Mouse (Mus musculus) embryonic facial prominence, embryonic 14.5 days (tissue): ENCODE measurements around the gene Rassf3. TPM values are rescaled to one million over a fixed set of nuclear protein-coding genes. Genes with fewer than 3 reads are reported as not detected.

Experiments used
- ATAC-seq: fragments of 200-750 bp; cut with Nextera tagmentation; 2 replicates; pipeline ENCODE4 v1.8.0; 2017; ENCODE audit warnings: low read depth, moderate number of reproducible peaks, moderate TSS enrichment
- DNase-seq: peaks from one replicate; pipeline ENCODE4 v3.0.0-alpha.2; 2015; ENCODE audit warnings: low spot score
- H3K27ac ChIP-seq: fragments of 300-500 bp; sonication (generic); replicated peaks from 2 replicates; pipeline ENCODE4 v1.5.1; 2014; ENCODE audit warnings: low read depth, mild to moderate bottlenecking, low read length, moderate library complexity
- H3K27me3 ChIP-seq: fragments of 300-500 bp; sonication (generic); replicated peaks from 2 replicates; pipeline ENCODE4 v1.6.1; 2014; ENCODE audit warnings: low read length; ENCODE audit not compliant: control insufficient read depth, insufficient read depth
- H3K36me3 ChIP-seq: fragments of 300-500 bp; sonication (generic); 2 replicates; pipeline ENCODE4 v1.6.1; 2014; ENCODE audit warnings: low read length, mixed read lengths; ENCODE audit not compliant: control insufficient read depth, insufficient read depth
- H3K4me1 ChIP-seq: fragments of 300-500 bp; sonication (generic); 2 replicates; pipeline ENCODE4 v1.6.1; 2014; ENCODE audit warnings: antibody characterized with exemption, low read length; ENCODE audit not compliant: control insufficient read depth, insufficient read depth
- H3K4me2 ChIP-seq: fragments of 300-500 bp; sonication (generic); 2 replicates; pipeline ENCODE4 v1.6.1; 2014; ENCODE audit warnings: low read depth, mild to moderate bottlenecking, low read length, moderate library complexity, mixed read lengths
- H3K4me3 ChIP-seq: fragments of 300-500 bp; sonication (generic); 2 replicates; pipeline ENCODE4 v1.5.1; 2014; ENCODE audit warnings: low read depth, mild to moderate bottlenecking, low read length
- H3K9ac ChIP-seq: fragments of 300-500 bp; sonication (generic); 2 replicates; pipeline ENCODE4 v1.6.1; 2014; ENCODE audit warnings: low read depth, mild to moderate bottlenecking, low read length, moderate library complexity, mixed read lengths
- H3K9me3 ChIP-seq: fragments of 300-500 bp; sonication (generic); 2 replicates; pipeline ENCODE4 v1.6.1; 2016; ENCODE audit warnings: low read length; ENCODE audit not compliant: control insufficient read depth
- WGBS: fragments of 180-500 bp; shearing (Covaris S2); extraction: QIAGEN DNeasy Blood & Tissue Kit; methylation state at CpG from one replicate; pipeline ENCODE4 v1.1.7; 2014; 5-methylcytosine and 5-hydroxymethylcytosine counted together
- polyA plus RNA-seq: library from polyadenylated mRNA; unstranded; fragments of >200 nt; fragmentation: Nextera tagmentation; extraction: Ambion mirVana; gene quantifications from 2 replicates; pipeline ENCODE4 v1.2.1, GENCODE M21; 2014

Gene Rassf3
- polyA plus RNA-seq, 1 experiment from 2014 or later, result 27.0 TPM

- Histone ChIP-seq H3K27ac (no peak overlapping the region), H3K4me1 (peaks cover 16% of the 10 kb centered on the region), H3K27me3 (no peaks in the 10 kb centered on the region), H3K4me3 (no peak overlapping the region), H3K9me3 (no peaks in the 10 kb centered on the region), H3K9ac (no peak overlapping the region), H3K36me3 (no peaks in the 10 kb centered on the region), H3K4me2 (no peak overlapping the region)
- DNase-seq, result no peak
- ATAC-seq, result no peak
- WGBS, result 91% methylated on average over 7 of the region's 7 CpGs
Observed at GRCm38 (mm10) chr10:121444198-121444597, 31.9 kb downstream of the Rassf3 start.

- Histone ChIP-seq H3K4me3 (no peak overlapping the region), H3K36me3 (no peaks in the 10 kb centered on the region), H3K4me1 (peaks cover 16% of the 10 kb centered on the region), H3K27ac (no peak overlapping the region), H3K27me3 (no peaks in the 10 kb centered on the region), H3K4me2 (no peak overlapping the region), H3K9me3 (no peaks in the 10 kb centered on the region), H3K9ac (no peak overlapping the region)
- DNase-seq (no peak), ATAC-seq (no peak)
- WGBS, result 82% methylated on average over 9 of the region's 9 CpGs
Observed at GRCm38 (mm10) chr10:121443791-121444190, 32.4 kb downstream of the Rassf3 start.

DNA sequence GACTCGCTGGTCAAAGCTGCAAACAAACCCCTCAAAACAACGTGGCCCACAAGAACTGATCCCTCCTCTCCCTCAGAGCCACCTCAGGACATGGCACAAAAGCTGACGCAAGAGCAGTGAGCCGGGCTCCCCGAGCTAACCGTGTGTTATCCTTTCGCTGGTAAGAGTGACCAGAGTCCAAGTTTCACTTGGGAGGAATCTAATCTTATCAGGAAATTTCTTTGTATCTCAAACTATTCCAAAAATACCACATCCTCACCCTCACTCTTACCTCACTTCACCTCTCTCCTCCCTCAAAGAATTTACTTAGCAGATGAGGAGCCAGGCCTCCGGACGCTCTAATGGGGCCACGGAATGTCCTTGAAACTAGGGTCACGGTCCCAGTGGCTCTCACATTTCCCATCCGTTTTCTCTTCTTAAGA lies 36.8 kb downstream of the Rassf3 start:
- H3K4me1 ChIP-seq, result peaks cover 29% of the 10 kb centered on the region

DNA sequence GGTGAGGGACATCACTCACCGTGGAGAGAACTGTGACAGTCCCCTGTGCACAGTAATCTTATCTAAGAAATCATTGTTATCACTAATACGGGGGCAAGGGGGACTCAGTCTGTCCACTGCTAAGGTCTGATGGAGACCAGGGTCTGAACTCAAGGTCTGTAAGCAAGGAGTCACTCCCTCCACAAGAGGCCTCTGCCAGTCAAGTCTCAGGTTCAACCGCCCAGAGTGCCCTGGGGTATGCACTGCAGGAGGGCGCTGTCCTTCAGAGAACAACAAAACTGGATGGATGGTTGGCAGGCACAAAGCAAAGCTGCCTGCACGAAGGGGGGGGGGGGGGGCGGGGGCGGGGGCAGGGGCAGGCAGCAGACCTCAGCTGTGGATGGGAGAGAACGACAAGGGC lies 38.0 kb downstream of the Rassf3 start:
- H3K36me3 ChIP-seq, result no peaks in the 10 kb centered on the region
- H3K27ac ChIP-seq, result no peak overlapping the region
- DNase-seq, result no peak
- no peaks in the 10 kb centered on the region for H3K9me3 ChIP-seq
- H3K4me3 ChIP-seq, result no peak overlapping the region
- H3K4me1 ChIP-seq, result peaks cover 33% of the 10 kb centered on the region
- WGBS, result 58% methylated on average over 7 of the region's 8 CpGs
- ATAC-seq, result no peak
- no peaks in the 10 kb centered on the region for H3K27me3 ChIP-seq
- no peak overlapping the region for H3K9ac ChIP-seq
- H3K4me2 ChIP-seq, result no peak overlapping the region

More for the DNA sequence above, 36.8 kb downstream of the Rassf3 start:
- Histone ChIP-seq H3K36me3 (no peaks in the 10 kb centered on the region), H3K9ac (no peak overlapping the region), H3K4me3 (no peak overlapping the region), H3K4me2 (no peak overlapping the region), H3K9me3 (no peaks in the 10 kb centered on the region), H3K27me3 (no peaks in the 10 kb centered on the region), H3K27ac (no peak overlapping the region)
- 78% methylated on average over 12 of the region's 12 CpGs for WGBS
- DNase-seq, result no peak
- ATAC-seq, result no peak

- H3K36me3 ChIP-seq, result no peaks in the 10 kb centered on the region
Observed at GRCm38 (mm10) chr10:121436693-121437092, 39.5 kb downstream of the Rassf3 start.

DNA sequence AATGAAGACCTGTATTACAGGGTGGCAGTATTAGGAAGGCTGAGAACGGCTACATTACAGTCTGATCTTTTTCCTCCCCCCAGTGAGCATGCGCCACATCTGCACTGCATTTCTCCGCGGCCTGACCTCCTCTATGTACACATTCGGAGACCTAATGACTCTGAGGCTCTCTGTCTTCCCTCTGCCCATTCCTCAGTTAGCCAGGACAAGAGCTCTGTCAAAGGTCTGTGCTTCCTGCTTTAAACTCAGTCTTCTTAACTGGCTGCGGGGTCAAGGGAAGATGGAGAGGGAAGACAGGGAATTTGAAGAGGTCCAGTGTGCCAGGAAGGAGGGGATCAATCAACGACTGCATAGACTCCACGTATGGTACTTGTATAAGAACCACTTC lies 39.9 kb downstream of the Rassf3 start:
- Histone ChIP-seq H3K36me3 (no peaks in the 10 kb centered on the region), H3K4me3 (peak overlapping the region; percentile 12; the same call in 1 of the 2 replicates), H3K4me2 (peak overlapping the region; percentile 45), H3K27ac (peak overlapping the region; percentile 74), H3K4me1 (peaks cover 44% of the 10 kb centered on the region), H3K9me3 (no peaks in the 10 kb centered on the region), H3K27me3 (no peaks in the 10 kb centered on the region), H3K9ac (no peak overlapping the region)
- ATAC-seq (no peak), DNase-seq (no peak)
- 23% methylated on average over 8 of the region's 8 CpGs for WGBS

More at GRCm38 (mm10) chr10:121436693-121437092, 39.5 kb downstream of the Rassf3 start:
- H3K4me3 ChIP-seq, result no peak overlapping the region
- DNase-seq (no peak), ATAC-seq (no peak)
- H3K27me3 ChIP-seq, result no peaks in the 10 kb centered on the region
- 14% methylated on average over 4 of the region's 4 CpGs for WGBS
- H3K27ac ChIP-seq, result peak overlapping the region; percentile 74
- H3K9me3 ChIP-seq, result no peaks in the 10 kb centered on the region
- no peak overlapping the region; the same call in 1 of the 2 replicates for H3K4me2 ChIP-seq
- H3K4me1 ChIP-seq, result peaks cover 45% of the 10 kb centered on the region
- no peak overlapping the region for H3K9ac ChIP-seq

- Histone ChIP-seq H3K36me3 (no peaks in the 10 kb centered on the region), H3K27me3 (no peaks in the 10 kb centered on the region), H3K4me3 (peak overlapping the region; percentile 12; the same call in 1 of the 2 replicates), H3K9me3 (no peaks in the 10 kb centered on the region), H3K4me1 (peaks cover 48% of the 10 kb centered on the region), H3K9ac (no peak overlapping the region), H3K4me2 (peak overlapping the region; percentile 45), H3K27ac (0 out of 2 replicates have a peak overlapping the region, but pooled peaks have one; percentile 4)
- ATAC-seq, result no peak
- WGBS, result 26% methylated on average over 28 of the region's 28 CpGs
- no peak for DNase-seq
Observed at GRCm38 (mm10) chr10:121435546-121436257, 40.4 kb downstream of the Rassf3 start.

- Histone ChIP-seq H3K4me3 (no peak overlapping the region), H3K9me3 (no peaks in the 10 kb centered on the region), H3K9ac (no peak overlapping the region), H3K4me1 (peaks cover 49% of the 10 kb centered on the region), H3K27ac (no peak overlapping the region), H3K4me2 (no peak overlapping the region), H3K27me3 (no peaks in the 10 kb centered on the region), H3K36me3 (no peaks in the 10 kb centered on the region)
- no peak for DNase-seq
- WGBS, result 59% methylated on average over 14 of the region's 15 CpGs
- ATAC-seq, result no peak
Observed at GRCm38 (mm10) chr10:121434441-121435103, 41.6 kb downstream of the Rassf3 start.
